Mouse (Mus musculus) left cerebral cortex, postnatal 36 days (tissue): ENCODE measurements around the gene Parm1. TPM values are rescaled to one million over a fixed set of nuclear protein-coding genes. Genes with fewer than 3 reads are reported as not detected.

ENCODE experiments used
- DNase-seq, 2 experiments: peaks; one replicate each; pipeline ENCODE4 v3.0.0; 2021 to 2022; ENCODE audit warnings: low spot score in 2 of 2, mixed read lengths in 1 of 2
- intact Hi-C: fragments of 180-260 bp; cut with DNase I; formaldehyde crosslinking; loops from one replicate; pipeline ENCODE4 v1.15.1; 2025
- total RNA-seq, 2 experiments: library from RNA; stranded (reverse); gene quantifications; 2 replicates each; pipeline ENCODE4 v1.2.3; 2021

Parm1 gene
- total RNA-seq, 2 experiments from 2014 or later: 35.3 to 41.9 TPM

DNA sequence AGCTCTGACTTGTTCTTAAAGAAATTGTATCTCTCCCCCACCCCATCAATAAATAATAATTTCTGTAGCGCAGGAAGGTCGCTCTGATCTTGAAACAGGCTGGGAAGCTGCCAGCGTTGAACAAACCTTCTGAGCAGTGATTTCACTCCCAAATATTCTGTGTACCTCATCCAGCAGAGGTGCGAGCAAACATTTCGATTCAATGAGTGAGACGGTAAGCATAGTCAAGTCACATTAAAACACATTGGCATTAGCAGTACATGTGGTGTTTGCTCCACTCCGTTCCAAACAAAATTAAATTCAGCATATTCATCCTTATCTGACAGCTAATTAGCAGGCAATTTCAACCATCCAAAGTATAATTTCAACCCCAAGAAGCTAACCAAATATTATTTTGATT lies 109.4 kb downstream of the Parm1 start:
- DNase-seq: no peak
- intact Hi-C loops: no loop called here

DNA sequence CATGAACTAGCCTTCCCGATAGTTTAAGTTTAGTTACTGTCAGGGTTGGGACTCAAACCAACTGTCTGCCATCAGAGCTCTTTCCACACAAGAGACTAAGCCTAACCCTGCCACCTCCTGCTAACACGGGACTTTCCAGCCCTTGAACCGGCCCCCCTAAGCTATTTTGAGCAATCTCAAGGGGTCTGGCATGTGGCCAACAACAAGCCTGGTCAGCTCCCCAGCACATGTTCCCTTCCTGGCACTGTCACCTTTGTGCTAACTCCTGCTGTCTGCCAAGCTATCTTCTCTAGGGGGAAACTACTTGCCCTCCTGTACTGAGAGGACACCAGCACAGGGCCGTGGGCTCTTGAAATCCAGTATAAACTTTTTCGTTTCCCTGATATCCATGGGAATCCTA lies 112.1 kb downstream of the Parm1 start:
- intact Hi-C loops: no loop called here
- DNase-seq: no peak

DNA sequence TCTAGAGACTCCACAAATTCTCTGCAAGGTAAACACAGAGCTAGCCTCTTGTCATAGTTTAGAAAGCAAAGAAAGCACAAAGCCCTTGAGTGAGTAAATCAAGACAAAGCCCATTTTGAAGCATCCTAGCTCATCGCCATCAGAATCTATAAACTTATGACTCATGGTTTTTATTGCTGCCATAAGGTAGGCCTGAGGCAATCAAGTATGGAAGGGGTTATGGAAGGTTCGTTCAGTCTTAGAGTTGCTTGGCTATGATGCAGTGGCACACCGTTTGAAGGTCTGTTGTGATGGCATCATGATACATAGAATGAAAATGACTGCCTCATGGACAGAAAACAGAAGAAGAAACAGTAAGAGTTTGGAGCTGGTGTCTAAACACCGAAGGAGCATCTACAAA lies 133.9 kb downstream of the Parm1 start:
- intact Hi-C loops: no loop called here
- DNase-seq: no peak

DNA sequence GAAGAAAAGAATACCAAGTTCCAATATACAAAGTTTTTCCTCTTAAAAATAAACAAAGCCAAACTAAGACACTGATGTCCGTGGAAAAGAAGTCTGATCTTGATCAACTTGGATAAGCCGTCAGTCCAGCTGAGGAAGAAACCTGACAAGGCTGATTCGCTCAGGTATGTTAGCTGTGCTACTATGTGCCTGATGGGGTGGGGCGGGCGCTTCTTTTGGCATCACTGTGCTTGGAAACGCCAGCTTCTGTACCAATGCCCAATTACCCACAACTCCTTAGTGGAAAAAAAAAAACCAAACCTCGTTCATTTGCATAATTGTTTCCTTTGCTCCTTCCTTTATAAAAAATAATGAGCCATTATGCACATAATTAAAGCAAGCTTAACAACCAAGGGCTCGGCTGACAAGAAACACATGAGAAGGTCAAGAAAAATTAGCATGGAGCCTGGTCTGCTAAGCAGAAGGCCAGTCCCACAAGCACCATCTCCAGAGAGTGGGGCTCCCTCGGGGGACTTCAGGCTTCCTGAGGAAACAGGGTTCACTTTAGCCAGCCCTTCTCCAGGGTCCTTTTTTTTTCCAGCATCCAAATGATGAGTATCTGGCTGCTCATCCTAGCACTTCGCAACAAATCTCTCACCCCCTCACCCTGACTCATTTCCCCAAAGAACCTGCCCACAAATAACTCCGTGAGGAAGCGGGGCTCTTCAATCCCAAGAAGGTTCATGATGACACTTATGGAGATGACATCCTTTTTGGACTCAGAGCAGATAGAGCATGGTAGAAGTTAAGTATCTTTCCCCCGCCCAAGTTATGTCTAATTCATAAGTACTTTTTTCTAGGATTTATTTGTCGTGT lies 135.9 kb downstream of the Parm1 start:
- DNase-seq: no peak

DNA sequence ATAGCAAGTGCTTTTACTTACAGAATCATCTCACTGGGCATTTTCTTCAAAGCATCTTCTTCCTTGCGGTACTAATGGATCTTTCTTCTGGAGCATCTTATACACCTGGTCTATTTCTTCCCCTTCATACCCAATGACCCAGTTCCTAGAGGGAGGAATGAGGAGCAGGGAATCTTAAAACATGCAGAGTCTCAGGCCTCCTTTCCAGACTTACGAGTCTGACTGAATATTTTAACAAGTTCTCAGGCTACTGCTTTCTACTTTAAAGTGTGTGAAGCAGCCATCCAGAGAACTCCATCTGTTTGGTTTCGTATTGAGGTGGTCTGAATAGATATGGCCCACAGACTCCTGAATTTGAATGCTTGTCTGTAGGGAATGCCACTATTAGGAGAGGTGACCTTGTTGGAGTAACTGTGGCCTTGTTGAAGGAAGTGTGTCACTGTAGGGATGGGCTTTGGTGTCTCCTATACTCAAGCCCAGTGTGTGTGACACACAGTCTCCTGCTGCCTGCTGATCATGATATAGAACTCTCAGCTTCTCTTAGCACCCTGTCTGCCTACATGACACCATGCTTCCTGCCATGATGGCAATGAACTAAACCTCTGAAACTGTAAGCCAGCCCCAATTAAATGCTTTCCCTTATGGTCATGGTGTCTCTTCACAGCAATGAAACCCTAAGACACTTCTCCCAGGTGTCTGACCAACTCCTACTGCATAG lies 137.1 kb downstream of the Parm1 start:
- DNase-seq: peak in 1 of 2 experiments; percentile 14
- intact Hi-C loops: no loop called here

More for the DNA sequence above, 135.9 kb downstream of the Parm1 start:
- intact Hi-C loops: no loop called here

DNA sequence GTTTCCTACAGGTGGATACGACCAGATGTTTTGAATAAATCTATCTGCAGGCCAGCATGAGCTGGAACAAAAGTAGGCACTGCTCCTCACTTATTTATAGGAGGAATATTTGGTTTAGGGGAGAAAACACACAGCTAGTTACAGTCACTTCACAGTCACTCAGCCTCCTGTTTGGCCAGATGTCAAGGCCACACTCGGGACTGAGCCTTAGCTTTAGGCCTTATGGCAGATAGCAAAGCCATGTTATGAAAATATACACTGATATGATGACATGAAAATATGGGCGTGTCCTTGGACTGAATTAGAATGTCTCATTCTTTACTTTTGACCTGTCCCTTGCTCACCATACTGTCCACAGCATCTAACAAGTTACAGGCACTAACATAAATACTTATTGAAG lies 137.8 kb downstream of the Parm1 start:
- intact Hi-C loops: no loop called here
- DNase-seq: no peak

DNA sequence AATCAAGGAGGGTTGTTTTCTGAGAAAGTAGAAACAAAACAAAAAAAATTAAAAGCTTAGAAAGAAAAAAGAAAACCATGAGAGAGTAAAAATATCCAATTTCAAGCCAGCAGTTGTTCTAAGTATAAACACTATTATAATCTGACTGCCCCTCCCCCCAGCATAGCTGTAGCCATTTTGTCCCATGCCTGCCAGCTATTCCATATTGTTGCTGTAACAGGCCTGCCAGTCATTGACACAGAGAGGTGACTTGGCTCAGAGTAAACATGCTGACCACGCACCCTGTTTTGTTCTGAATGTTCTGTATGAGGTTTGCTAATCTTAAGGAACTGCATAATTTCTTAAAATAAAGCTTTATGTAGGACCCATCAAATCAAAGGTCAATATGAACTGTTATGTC lies 145.3 kb downstream of the Parm1 start:
- DNase-seq: no peak
- intact Hi-C loops: no loop called here

DNA sequence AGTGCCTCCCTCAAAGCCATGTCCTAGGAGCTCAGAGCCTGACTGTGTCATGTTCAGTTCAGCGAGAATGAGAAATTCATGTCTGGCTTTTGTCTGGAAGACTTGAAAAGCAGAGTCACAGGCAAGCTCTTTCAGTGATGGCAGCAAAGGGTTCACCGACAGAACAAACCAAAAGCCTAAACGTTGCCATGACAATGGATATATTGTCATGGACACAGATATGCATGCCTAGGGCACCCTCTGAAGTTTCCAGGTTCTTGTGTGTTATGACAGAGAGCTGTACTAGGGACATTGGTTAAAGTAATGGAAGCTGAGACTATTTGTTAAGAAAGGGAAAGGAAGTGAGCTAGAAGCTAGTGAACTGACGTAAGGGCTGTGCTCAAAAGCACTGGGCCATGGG lies 149.7 kb downstream of the Parm1 start:
- intact Hi-C loops: no loop called here
- DNase-seq: no peak

DNA sequence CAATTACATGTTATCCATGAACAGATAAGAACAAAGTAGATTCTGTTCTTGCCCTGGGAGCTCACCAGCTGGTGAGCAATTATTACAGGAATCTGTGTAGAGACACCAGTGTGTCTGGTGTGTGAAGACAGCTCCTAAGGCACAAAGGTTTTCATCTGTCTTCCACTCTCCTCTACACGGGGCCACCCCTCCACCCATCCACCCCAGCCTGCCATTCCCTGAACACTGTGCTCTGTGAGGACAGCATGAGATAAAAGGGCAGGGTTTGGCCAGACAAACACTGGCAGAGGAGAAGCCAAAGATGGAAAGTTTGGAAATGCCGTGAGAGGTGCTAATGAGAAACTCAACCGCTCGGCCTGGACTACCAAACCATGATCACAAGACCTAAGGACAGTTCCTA lies 151.8 kb downstream of the Parm1 start:
- no peak for DNase-seq
- intact Hi-C loops: no loop called here

Other genes starting within 250 kb of the Parm1 start
- under 1 TPM; 0.44 to 0.57 TPM for gene Btc, start 114.6 kb upstream of the Parm1 start, total RNA-seq